Mouse (Mus musculus) liver, adult (tissue): ENCODE data around the gene Lexm.
A peak's percentile ranks its signal among the peaks of the same experiment; 100 is the strongest.

ENCODE experiments used
- GATA4 ChIP-seq: IDR thresholded peaks from 2 replicates; pipeline ENCODE4 v1.6.1; 2014; ENCODE audit warnings: mild to moderate bottlenecking, low read length; ENCODE audit not compliant: insufficient replicate concordance

The Lexm gene

GRCm38 (mm10) chr4:106577511-106577910 is 39.5 kb downstream of the Lexm start:
- TF ChIP-seq GATA4 = no peak

GRCm38 (mm10) chr4:106575022-106575421 is 42.0 kb downstream of the Lexm start:
- TF ChIP-seq GATA4 = no peak

GRCm38 (mm10) chr4:106571081-106571724 is 45.8 kb downstream of the Lexm start:
- TF ChIP-seq GATA4 = no peak

GRCm38 (mm10) chr4:106569680-106570079 is 47.4 kb downstream of the Lexm start:
- TF ChIP-seq GATA4 = no peak

- no peak for TF ChIP-seq GATA4
Observed at GRCm38 (mm10) chr4:106564161-106564560, 52.9 kb downstream of the Lexm start.

- TF ChIP-seq GATA4 = peak; percentile 90
Observed at GRCm38 (mm10) chr4:106562837-106563790, 53.9 kb downstream of the Lexm start.

GRCm38 (mm10) chr4:106562006-106562405 is 55.0 kb downstream of the Lexm start:
- no peak for TF ChIP-seq GATA4

GRCm38 (mm10) chr4:106560846-106561781 is 55.9 kb downstream of the Lexm start, which contains the start of gene Dhcr24:
TSS of gene Dhcr24 (plus strand) at chr4:106561038.
- no peak for TF ChIP-seq GATA4

- no peak for TF ChIP-seq GATA4
Observed at GRCm38 (mm10) chr4:106560213-106560845, 56.7 kb downstream of the Lexm start.

- TF ChIP-seq GATA4 = no peak
Observed at GRCm38 (mm10) chr4:106559343-106560212, 57.5 kb downstream of the Lexm start.

- TF ChIP-seq GATA4 = no peak
Observed at GRCm38 (mm10) chr4:106557978-106558377, 59.1 kb downstream of the Lexm start.

- TF ChIP-seq GATA4 = no peak
Observed at GRCm38 (mm10) chr4:106557262-106557661, 59.8 kb downstream of the Lexm start.

- no peak for TF ChIP-seq GATA4
Observed at GRCm38 (mm10) chr4:106550516-106551166, 66.4 kb downstream of the Lexm start.
